Mouse (Mus musculus): ENCODE measurements around the gene AY761185. TPM values are rescaled to one million over a fixed set of nuclear protein-coding genes. Genes with fewer than 3 reads are reported as not detected.
"Not testable (repeated sequence)": the region's sequence is repeated elsewhere in the genome, so short reads cannot be mapped to it uniquely, and the experiment has no call there.

The AY761185 gene
- polyA plus RNA-seq (2014; fragmentation: Nextera tagmentation; extraction: Ambion mirVana) = not detected in 2 replicates

DNA sequence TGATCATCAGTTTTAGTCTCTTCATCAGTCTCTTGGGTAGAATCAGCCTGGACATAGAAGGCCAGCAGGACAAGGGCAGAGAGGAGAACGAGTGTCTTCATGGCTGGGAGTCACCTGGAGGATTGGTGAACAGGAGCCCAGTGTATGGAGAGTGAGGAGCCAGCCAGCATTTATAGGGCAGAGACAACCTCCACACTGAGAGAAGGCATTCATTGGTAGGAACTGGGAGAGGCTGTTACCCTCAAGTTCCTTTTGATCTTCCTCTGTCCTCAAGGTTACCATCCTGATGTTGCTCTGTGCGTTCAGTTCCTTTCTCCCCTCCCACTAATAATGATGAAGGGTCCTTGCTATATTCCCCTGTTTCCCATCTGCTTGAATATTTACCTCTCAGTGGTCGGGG lies at the start of gene AY761185:
TSS of gene AY761185 (minus strand) at position 101 of the 400 bp plus-strand sequence.
- no peaks in the 10 kb centered on the region; the same call in 1 of the 2 replicates for H3K9me3 ChIP-seq (replicated peaks; ENCODE audit: control insufficient read depth, low read length)
- DNase-seq (ENCODE audit: low spot score) (no peak), ATAC-seq (replicated peaks; ENCODE audit: insufficient number of reproducible peaks, low FRiP score, low TSS enrichment, low read depth) (no peak)
- no peak within 1 kb of the TSS for H3K9ac ChIP-seq (replicated peaks; ENCODE audit: low read length)
- H3K4me2 ChIP-seq (ENCODE audit: low read depth, low read length) = no peak within 1 kb of the TSS
- H3K27me3 ChIP-seq (ENCODE audit: control insufficient read depth, insufficient read depth, low read length) = no peaks in the 10 kb centered on the region
- 68% methylated on average over 3 of the region's 3 CpGs for WGBS
- no peaks in the 10 kb centered on the region for H3K4me1 ChIP-seq (ENCODE audit: control insufficient read depth, insufficient read depth, low read length)
- H3K36me3 ChIP-seq (replicated peaks; ENCODE audit: control insufficient read depth, insufficient read depth, low read depth, low read length) = no peaks in the 10 kb centered on the region
- H3K27ac ChIP-seq (replicated peaks; ENCODE audit: low read depth, low read length) = no peak within 1 kb of the TSS
- no peak within 1 kb of the TSS for H3K4me3 ChIP-seq (ENCODE audit: low read depth, low read length)

DNA sequence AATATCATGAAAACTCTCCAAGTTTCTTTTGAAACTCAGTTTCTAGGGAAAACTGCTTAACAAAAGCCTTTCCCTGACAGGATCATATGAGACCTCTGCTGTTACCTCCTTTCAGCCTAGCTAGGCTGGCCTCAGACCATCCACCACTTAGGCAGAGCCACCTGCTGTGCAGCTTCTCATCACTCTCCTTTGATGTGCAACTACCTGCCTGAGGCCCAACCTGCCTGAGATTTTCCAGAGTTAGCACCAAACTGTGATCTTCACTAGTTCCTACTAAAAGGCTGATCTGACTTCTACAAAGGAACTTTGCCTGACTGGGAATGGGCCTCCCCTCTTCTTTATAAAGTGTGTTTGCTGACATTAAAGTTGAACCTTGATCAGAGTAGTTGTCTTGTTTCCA lies 49.5 kb upstream of the AY761185 start:
- H3K36me3 ChIP-seq (replicated peaks; ENCODE audit: control insufficient read depth, insufficient read depth, low read depth, low read length); H3K9me3 ChIP-seq (replicated peaks; ENCODE audit: control insufficient read depth, low read length); H3K4me3 ChIP-seq (ENCODE audit: low read depth, low read length); H3K9ac ChIP-seq (replicated peaks; ENCODE audit: low read length); DNase-seq (ENCODE audit: low spot score); H3K4me1 ChIP-seq (ENCODE audit: control insufficient read depth, insufficient read depth, low read length); H3K27me3 ChIP-seq (ENCODE audit: control insufficient read depth, insufficient read depth, low read length); ATAC-seq (replicated peaks; ENCODE audit: insufficient number of reproducible peaks, low FRiP score, low TSS enrichment, low read depth); H3K4me2 ChIP-seq (ENCODE audit: low read depth, low read length); H3K27ac ChIP-seq (replicated peaks; ENCODE audit: low read depth, low read length): not testable (repeated sequence)

DNA sequence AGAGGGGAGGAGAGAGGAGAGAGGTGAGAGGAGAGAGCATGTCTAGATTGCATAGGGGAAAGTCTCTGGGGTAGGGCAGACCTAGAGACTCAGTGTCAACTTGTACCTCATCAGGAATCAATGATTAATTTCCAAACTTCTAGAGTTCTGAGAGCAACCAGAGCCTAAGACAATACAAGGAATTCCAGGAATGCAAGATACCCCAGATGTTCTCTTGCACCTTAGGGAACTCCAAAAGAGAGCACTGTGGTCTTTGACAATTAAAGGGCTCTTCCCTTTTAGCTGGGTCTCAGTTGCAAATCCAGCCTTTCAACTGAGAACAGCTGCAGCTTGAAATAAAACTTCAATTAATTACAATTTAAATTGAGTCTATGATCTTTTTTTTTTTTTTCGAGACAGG lies 35.3 kb upstream of the AY761185 start:
- H3K4me2 ChIP-seq (ENCODE audit: low read depth, low read length) = no peak overlapping the region
- H3K36me3 ChIP-seq (replicated peaks; ENCODE audit: control insufficient read depth, insufficient read depth, low read depth, low read length) = no peaks in the 10 kb centered on the region
- H3K4me1 ChIP-seq (ENCODE audit: control insufficient read depth, insufficient read depth, low read length) = no peaks in the 10 kb centered on the region
- no peaks in the 10 kb centered on the region for H3K27me3 ChIP-seq (ENCODE audit: control insufficient read depth, insufficient read depth, low read length)
- H3K9ac ChIP-seq (replicated peaks; ENCODE audit: low read length) = no peak overlapping the region
- no peak overlapping the region for H3K27ac ChIP-seq (replicated peaks; ENCODE audit: low read depth, low read length)
- ATAC-seq (replicated peaks; ENCODE audit: insufficient number of reproducible peaks, low FRiP score, low TSS enrichment, low read depth) = no peak
- no peak overlapping the region for H3K4me3 ChIP-seq (ENCODE audit: low read depth, low read length)
- 52% methylated on average over 1 of the region's 1 CpGs for WGBS
- DNase-seq (ENCODE audit: low spot score) = no peak
- no peaks in the 10 kb centered on the region for H3K9me3 ChIP-seq (replicated peaks; ENCODE audit: control insufficient read depth, low read length)

DNA sequence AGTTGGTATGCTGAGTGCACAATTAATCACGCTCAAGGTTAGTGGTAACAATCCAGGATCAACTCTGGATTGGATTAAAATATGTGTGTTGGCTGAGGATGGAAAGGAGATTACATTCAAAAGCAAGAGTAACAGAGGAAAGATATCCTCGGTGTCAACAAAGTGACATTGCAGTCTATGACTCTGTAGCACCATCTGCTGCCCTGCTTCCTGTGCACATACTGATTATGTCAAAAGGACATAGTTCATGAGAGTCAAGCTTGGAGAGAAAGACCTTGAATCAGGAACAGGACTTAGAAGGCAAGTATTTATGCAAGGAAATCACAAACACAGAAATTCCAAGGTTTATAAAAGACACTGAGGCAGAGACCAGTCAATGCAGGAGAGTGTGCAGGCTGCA lies 20.0 kb upstream of the AY761185 start:
- ATAC-seq (replicated peaks; ENCODE audit: insufficient number of reproducible peaks, low FRiP score, low TSS enrichment, low read depth) = no peak
- Histone ChIP-seq H3K27ac (replicated peaks; ENCODE audit: low read depth, low read length) (no peak overlapping the region), H3K4me3 (ENCODE audit: low read depth, low read length) (no peak overlapping the region), H3K9ac (replicated peaks; ENCODE audit: low read length) (no peak overlapping the region), H3K4me1 (ENCODE audit: control insufficient read depth, insufficient read depth, low read length) (no peaks in the 10 kb centered on the region), H3K27me3 (ENCODE audit: control insufficient read depth, insufficient read depth, low read length) (no peaks in the 10 kb centered on the region), H3K9me3 (replicated peaks; ENCODE audit: control insufficient read depth, low read length) (no peaks in the 10 kb centered on the region), H3K36me3 (replicated peaks; ENCODE audit: control insufficient read depth, insufficient read depth, low read depth, low read length) (no peaks in the 10 kb centered on the region), H3K4me2 (ENCODE audit: low read depth, low read length) (no peak overlapping the region)
- WGBS = 82% methylated on average over 2 of the region's 2 CpGs
- DNase-seq (ENCODE audit: low spot score) = no peak

DNA sequence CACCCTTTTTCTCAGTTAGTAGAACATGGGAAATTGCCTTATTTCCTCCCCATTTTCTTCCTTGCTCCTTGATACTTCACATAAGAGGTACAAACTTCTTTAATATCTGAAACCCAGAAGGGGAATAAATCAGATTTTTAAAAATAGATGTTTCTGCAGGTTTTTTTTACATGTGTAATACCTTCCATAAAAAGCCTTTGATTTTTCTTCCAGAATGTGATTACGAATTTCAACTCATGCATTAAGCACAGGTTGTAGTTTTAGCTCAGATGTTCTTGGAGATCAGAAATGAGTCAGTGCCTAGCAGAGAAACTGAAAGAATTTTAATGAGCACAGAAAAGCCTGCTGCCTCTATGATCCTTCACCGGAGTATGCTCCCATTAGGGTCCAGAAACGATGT lies 22.5 kb downstream of the AY761185 start, which contains the start of gene Gm6040:
TSS of gene Gm6040 (minus strand) at position 101 of the 400 bp plus-strand sequence.
- H3K4me2 ChIP-seq (ENCODE audit: low read depth, low read length) = no peak within 1 kb of the TSS
- no peaks in the 10 kb centered on the region for H3K9me3 ChIP-seq (replicated peaks; ENCODE audit: control insufficient read depth, low read length)
- H3K27me3 ChIP-seq (ENCODE audit: control insufficient read depth, insufficient read depth, low read length) = no peaks in the 10 kb centered on the region
- no peaks in the 10 kb centered on the region for H3K4me1 ChIP-seq (ENCODE audit: control insufficient read depth, insufficient read depth, low read length)
- DNase-seq (ENCODE audit: low spot score) = no peak
- H3K27ac ChIP-seq (replicated peaks; ENCODE audit: low read depth, low read length) = no peak within 1 kb of the TSS
- no peak within 1 kb of the TSS for H3K9ac ChIP-seq (replicated peaks; ENCODE audit: low read length)
- H3K4me3 ChIP-seq (ENCODE audit: low read depth, low read length) = no peak within 1 kb of the TSS
- WGBS = 72% methylated on average over 3 of the region's 3 CpGs
- H3K36me3 ChIP-seq (replicated peaks; ENCODE audit: control insufficient read depth, insufficient read depth, low read depth, low read length) = no peaks in the 10 kb centered on the region
- ATAC-seq (replicated peaks; ENCODE audit: insufficient number of reproducible peaks, low FRiP score, low TSS enrichment, low read depth) = no peak

DNA sequence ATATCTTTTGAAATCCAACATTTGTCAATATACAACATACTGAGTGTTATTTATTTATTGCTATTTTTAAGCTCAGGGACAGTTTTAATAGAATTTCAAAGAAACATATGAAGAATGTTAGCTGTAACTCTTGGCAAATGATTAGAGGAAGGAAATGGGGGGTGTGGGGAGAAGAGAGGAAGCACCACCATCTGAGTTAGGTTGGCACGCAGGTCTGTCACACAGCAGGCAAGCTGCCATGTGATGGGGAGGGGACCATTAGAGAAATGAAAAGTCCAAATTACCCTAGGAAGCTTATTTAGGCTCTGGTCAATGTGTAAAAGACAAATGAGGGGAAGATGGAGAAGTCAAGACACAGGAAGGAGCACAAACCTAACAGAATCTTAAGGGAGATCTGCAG lies 32.2 kb downstream of the AY761185 start:
- H3K27me3 ChIP-seq (ENCODE audit: control insufficient read depth, insufficient read depth, low read length) = no peaks in the 10 kb centered on the region
- ATAC-seq (replicated peaks; ENCODE audit: insufficient number of reproducible peaks, low FRiP score, low TSS enrichment, low read depth) (no peak), DNase-seq (ENCODE audit: low spot score) (no peak)
- no peak overlapping the region for H3K27ac ChIP-seq (replicated peaks; ENCODE audit: low read depth, low read length)
- H3K9me3 ChIP-seq (replicated peaks; ENCODE audit: control insufficient read depth, low read length) = no peaks in the 10 kb centered on the region; the same call in 1 of the 2 replicates
- H3K9ac ChIP-seq (replicated peaks; ENCODE audit: low read length) = no peak overlapping the region
- no peak overlapping the region for H3K4me3 ChIP-seq (ENCODE audit: low read depth, low read length)
- 78% methylated on average over 1 of the region's 1 CpGs for WGBS
- no peak overlapping the region for H3K4me2 ChIP-seq (ENCODE audit: low read depth, low read length)
- H3K4me1 ChIP-seq (ENCODE audit: control insufficient read depth, insufficient read depth, low read length) = no peaks in the 10 kb centered on the region
- no peaks in the 10 kb centered on the region for H3K36me3 ChIP-seq (replicated peaks; ENCODE audit: control insufficient read depth, insufficient read depth, low read depth, low read length)

DNA sequence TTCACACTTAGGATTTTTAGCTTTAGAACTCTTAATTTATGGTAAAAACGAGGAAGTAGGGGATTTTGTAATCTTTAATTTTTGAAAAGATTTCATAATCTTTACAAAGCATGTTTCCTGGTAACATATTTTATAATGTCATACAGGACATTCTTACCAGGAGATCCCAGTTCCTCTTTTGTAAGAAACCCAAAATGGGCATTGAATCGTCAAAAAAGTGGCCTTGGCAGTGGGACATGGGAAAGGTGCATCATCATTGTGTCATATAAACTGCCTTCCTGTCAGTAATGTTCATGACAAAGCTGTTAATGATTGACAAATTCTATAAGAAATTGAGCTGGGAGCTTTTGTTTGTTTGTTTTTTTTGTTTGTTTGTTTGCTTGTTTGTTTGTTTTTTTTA lies 36.3 kb downstream of the AY761185 start:
- H3K27ac ChIP-seq (replicated peaks; ENCODE audit: low read depth, low read length) = no peak overlapping the region
- no peak overlapping the region for H3K4me3 ChIP-seq (ENCODE audit: low read depth, low read length)
- DNase-seq (ENCODE audit: low spot score) (no peak), ATAC-seq (replicated peaks; ENCODE audit: insufficient number of reproducible peaks, low FRiP score, low TSS enrichment, low read depth) (no peak)
- H3K4me2 ChIP-seq (ENCODE audit: low read depth, low read length) = no peak overlapping the region
- no peaks in the 10 kb centered on the region for H3K27me3 ChIP-seq (ENCODE audit: control insufficient read depth, insufficient read depth, low read length)
- H3K9ac ChIP-seq (replicated peaks; ENCODE audit: low read length) = no peak overlapping the region
- no peaks in the 10 kb centered on the region for H3K4me1 ChIP-seq (ENCODE audit: control insufficient read depth, insufficient read depth, low read length)
- no peaks in the 10 kb centered on the region; the same call in 1 of the 2 replicates for H3K9me3 ChIP-seq (replicated peaks; ENCODE audit: control insufficient read depth, low read length)
- H3K36me3 ChIP-seq (replicated peaks; ENCODE audit: control insufficient read depth, insufficient read depth, low read depth, low read length) = no peaks in the 10 kb centered on the region
- 66% methylated on average over 2 of the region's 2 CpGs for WGBS

DNA sequence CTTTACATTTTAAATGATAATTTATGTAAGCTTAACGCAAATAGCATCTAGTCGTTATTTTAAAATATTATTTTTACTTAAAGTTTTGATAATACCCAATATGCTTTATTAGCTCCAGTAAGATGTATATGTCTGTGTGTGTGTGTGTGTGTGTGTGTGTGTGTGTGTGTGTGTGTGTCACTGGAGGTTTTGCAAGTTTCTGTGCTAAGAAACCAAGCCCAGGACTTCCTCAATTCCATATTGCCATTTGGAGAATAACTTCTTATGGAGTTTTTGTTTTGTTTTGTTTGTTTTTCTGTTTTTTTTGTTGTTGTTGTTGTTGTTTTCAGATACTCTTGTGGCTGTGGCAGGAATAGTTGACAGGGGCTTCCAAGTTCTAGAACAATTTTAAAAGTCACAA lies 37.4 kb downstream of the AY761185 start:
- Histone ChIP-seq H3K36me3 (replicated peaks; ENCODE audit: control insufficient read depth, insufficient read depth, low read depth, low read length) (no peaks in the 10 kb centered on the region), H3K27ac (replicated peaks; ENCODE audit: low read depth, low read length) (no peak overlapping the region), H3K9ac (replicated peaks; ENCODE audit: low read length) (no peak overlapping the region), H3K9me3 (replicated peaks; ENCODE audit: control insufficient read depth, low read length) (no peaks in the 10 kb centered on the region; the same call in 1 of the 2 replicates), H3K4me1 (ENCODE audit: control insufficient read depth, insufficient read depth, low read length) (no peaks in the 10 kb centered on the region), H3K27me3 (ENCODE audit: control insufficient read depth, insufficient read depth, low read length) (no peaks in the 10 kb centered on the region), H3K4me3 (ENCODE audit: low read depth, low read length) (no peak overlapping the region), H3K4me2 (ENCODE audit: low read depth, low read length) (no peak overlapping the region)
- DNase-seq (ENCODE audit: low spot score) = no peak
- 88% methylated on average over 2 of the region's 2 CpGs for WGBS
- ATAC-seq (replicated peaks; ENCODE audit: insufficient number of reproducible peaks, low FRiP score, low TSS enrichment, low read depth) = no peak
